Mouse (Mus musculus) urinary bladder, postnatal 4 days (tissue): ENCODE results near the gene Patj.

Experiments used
- DNase-seq, 2 experiments: peaks; one replicate each; pipeline ENCODE4 v3.0.0; 2021 to 2022; ENCODE audit warnings: low spot score in 2 of 2

Gene Patj

GRCm38 (mm10) chr4:98444437-98445139, 49.0 kb downstream of the Patj start:
- DNase-seq, result no peak

- no peak for DNase-seq
These were observed 54.1 kb downstream of the Patj start for GRCm38 (mm10) chr4:98449564-98450263.

GRCm38 (mm10) chr4:98450308-98450707, 54.7 kb downstream of the Patj start:
- no peak for DNase-seq

GRCm38 (mm10) chr4:98450829-98451228, 55.2 kb downstream of the Patj start:
- DNase-seq, result no peak

- DNase-seq, result no peak
These were observed 55.7 kb downstream of the Patj start for GRCm38 (mm10) chr4:98451259-98451658.

GRCm38 (mm10) chr4:98452725-98453124, 57.1 kb downstream of the Patj start:
- DNase-seq, result no peak

- no peak for DNase-seq
These were observed 57.6 kb downstream of the Patj start for GRCm38 (mm10) chr4:98453231-98453630.

- no peak for DNase-seq
These were observed 59.8 kb downstream of the Patj start for GRCm38 (mm10) chr4:98455352-98455751.

GRCm38 (mm10) chr4:98455910-98456309, 60.3 kb downstream of the Patj start:
- DNase-seq, result no peak

GRCm38 (mm10) chr4:98461804-98462341, 66.3 kb downstream of the Patj start:
- DNase-seq, result no peak

- DNase-seq, result no peak
These were observed 69.9 kb downstream of the Patj start for GRCm38 (mm10) chr4:98465476-98465875.

- DNase-seq, result no peak
These were observed 70.3 kb downstream of the Patj start for GRCm38 (mm10) chr4:98465886-98466285.

GRCm38 (mm10) chr4:98471376-98471775, 75.8 kb downstream of the Patj start:
- no peak for DNase-seq

GRCm38 (mm10) chr4:98473491-98473890, 77.9 kb downstream of the Patj start:
- DNase-seq, result peak in 1 of 2 experiments; percentile 63

- DNase-seq, result no peak
These were observed 82.4 kb downstream of the Patj start for GRCm38 (mm10) chr4:98478005-98478404.

- no peak for DNase-seq
These were observed 90.9 kb downstream of the Patj start for GRCm38 (mm10) chr4:98486475-98486874.

GRCm38 (mm10) chr4:98486901-98487300, 91.3 kb downstream of the Patj start:
- DNase-seq, result no peak

- DNase-seq, result no peak
These were observed 93.8 kb downstream of the Patj start for GRCm38 (mm10) chr4:98489386-98489785.

GRCm38 (mm10) chr4:98498341-98498740, 102.8 kb downstream of the Patj start:
- no peak for DNase-seq

GRCm38 (mm10) chr4:98500182-98500581, 104.6 kb downstream of the Patj start:
- DNase-seq, result no peak

GRCm38 (mm10) chr4:98500875-98501274, 105.3 kb downstream of the Patj start:
- no peak for DNase-seq

GRCm38 (mm10) chr4:98504743-98505142, 109.2 kb downstream of the Patj start:
- DNase-seq, result no peak
